Comparison of ENCODE assay signal across 16 mouse cellular contexts in genomic region chrX:48637032-48637431, GRCm38 (mm10). TPM values are rescaled to one million over a fixed set of nuclear protein-coding genes. Genes with fewer than 3 reads are reported as not detected.
A peak's percentile ranks its signal among the peaks of the same experiment; 100 is the strongest.
DNase-seq lines count a peak whose midpoint lies in the region; ATAC-seq and TF ChIP-seq lines count a peak whose summit lies in the region.
"Had no signal": no experiment of that assay in that cellular context is flagged by ENCODE, and none has a peak within 500 bp of the region (broad histone marks: within the 10 kb centered on the region; RNA-seq: fewer than 3 reads in every experiment).

No protein-coding gene starts in this region.

- no peak for ATAC-seq in megakaryocyte progenitor cell, adult 5-6 weeks (replicated peaks; ENCODE audit: poor library complexity)
- no peak for ATAC-seq in hindbrain, embryonic 12.5 days (ENCODE audit: low FRiP score)

- H3K4me3 ChIP-seq in hindbrain, embryonic 12.5 days, result no peak overlapping the region
- H3K4me3 ChIP-seq: embryonic facial prominence, embryonic 13.5 days; kidney, embryonic 15.5 days; lung, embryonic 15.5 days; myocyte had no signal

- peak; percentile 7; the same call in 1 of the 2 replicates for TF ChIP-seq CTCF in brain, embryonic 14.5 days (IDR thresholded peaks at IDR 0.05; ENCODE audit: borderline replicate concordance, extremely low read depth, insufficient read depth, insufficient read length)

- no peak for TF ChIP-seq POLR2A in brain, embryonic 14.5 days (IDR thresholded peaks at IDR 0.05; ENCODE audit: borderline replicate concordance, extremely low read depth, insufficient read depth, insufficient read length, poor library complexity, severe bottlenecking)

- WGBS in hindbrain, embryonic 12.5 days, result 48% methylated on average over 2 of the region's 2 CpGs

- peaks cover 5% of the 10 kb centered on the region; the same call in 1 of the 2 replicates for H3K36me3 ChIP-seq in hindbrain, embryonic 12.5 days
- H3K36me3 ChIP-seq: lung, embryonic 15.5 days had no signal

- no peaks in the 10 kb centered on the region for H3K27me3 ChIP-seq in hindbrain, embryonic 12.5 days
- H3K27me3 ChIP-seq: embryonic facial prominence, embryonic 13.5 days; kidney, embryonic 15.5 days; lung, embryonic 15.5 days had no signal

- no peak overlapping the region for H3K9ac ChIP-seq in hindbrain, embryonic 12.5 days
- H3K9ac ChIP-seq: embryonic facial prominence, embryonic 13.5 days; kidney, embryonic 15.5 days; lung, embryonic 15.5 days had no signal

- no peak overlapping the region for H3K4me2 ChIP-seq in hindbrain, embryonic 12.5 days (replicated peaks)
- H3K4me2 ChIP-seq: embryonic facial prominence, embryonic 13.5 days; kidney, embryonic 15.5 days; lung, embryonic 15.5 days had no signal

- no peaks in the 10 kb centered on the region for H3K4me1 ChIP-seq in hindbrain, embryonic 12.5 days
- H3K4me1 ChIP-seq: embryonic facial prominence, embryonic 13.5 days; kidney, embryonic 15.5 days; lung, embryonic 15.5 days had no signal

- H3K27ac ChIP-seq in hindbrain, embryonic 12.5 days, result no peak overlapping the region
- H3K27ac ChIP-seq: embryonic facial prominence, embryonic 13.5 days; kidney, embryonic 15.5 days; lung, embryonic 15.5 days had no signal

- H3K9me3 ChIP-seq in hindbrain, embryonic 12.5 days (replicated peaks), result no peaks in the 10 kb centered on the region
- H3K9me3 ChIP-seq: embryonic facial prominence, embryonic 13.5 days; kidney, embryonic 15.5 days; lung, embryonic 15.5 days had no signal

- peak; percentile 5 for DNase-seq in kidney, postnatal 10 days
- DNase-seq in kidney, postnatal 25 days, result no peak
- peak; percentile 33 for DNase-seq in 3T3-L1 (ENCODE audit: low read depth, low spot score)
- DNase-seq in CD4-positive, CD25-positive, alpha-beta regulatory T cell, adult 2 months (ENCODE audit: low read depth, low spot score), result peak; percentile 47
- peak; percentile 0 for DNase-seq in brain, embryonic 14.5 days (ENCODE audit: low read depth)
- DNase-seq in urinary bladder, postnatal 36 days (ENCODE audit: low spot score in 2 of 2), result no peak
- DNase-seq: cerebellum, adult 9-10 months; heart, postnatal 4 days had no signal

RNA-seq across cellular contexts. Expression of gene Slc25a14, which starts 13.8 kb away (rescaled TPM):
- 25.5 and 30.1 TPM in 2 replicates for polyA plus RNA-seq in brain, embryonic 14.5 days (2012; rRNA removed)
- total RNA-seq in megakaryocyte progenitor cell, adult 5-6 weeks (2015), result 5.0 and 5.8 TPM in 2 replicates
- 6.4 and 8.3 TPM in 2 replicates for total RNA-seq in megakaryocyte progenitor cell, adult 5-6 weeks (2017)
- 26.9 and 32.3 TPM in 2 replicates for polyA plus RNA-seq in hindbrain, embryonic 12.5 days (2016; fragmentation: Nextera tagmentation; extraction: Ambion mirVana)

RNA-seq across cellular contexts. Expression of gene Gpr119, which starts 37.2 kb away (rescaled TPM):
- 0.03 TPM in 1 of 2 replicates, not detected in the other for polyA plus RNA-seq in brain, embryonic 14.5 days (2012; rRNA removed)
- total RNA-seq in megakaryocyte progenitor cell, adult 5-6 weeks (2015), result not detected in 2 replicates
- total RNA-seq in megakaryocyte progenitor cell, adult 5-6 weeks (2017), result not detected in 2 replicates
- not detected in 2 replicates for polyA plus RNA-seq in hindbrain, embryonic 12.5 days (2016; fragmentation: Nextera tagmentation; extraction: Ambion mirVana)
- total RNA-seq: heart, adult 8-10 months; heart, postnatal 4 days; left cerebral cortex, postnatal 10 days had no signal
- polyA plus RNA-seq: embryonic facial prominence, embryonic 13.5 days; kidney, embryonic 15.5 days; lung, embryonic 15.5 days; myocyte had no signal

RNA-seq across cellular contexts. Expression of gene Zfp280c, which starts 42.7 kb away (rescaled TPM):
- 36.0 and 45.5 TPM in 2 replicates for polyA plus RNA-seq in brain, embryonic 14.5 days (2012; rRNA removed)
- 57.9 and 69.2 TPM in 2 replicates for total RNA-seq in megakaryocyte progenitor cell, adult 5-6 weeks (2015)
- 22.4 and 30.0 TPM in 2 replicates for total RNA-seq in megakaryocyte progenitor cell, adult 5-6 weeks (2017)
- 16.5 and 16.6 TPM in 2 replicates for polyA plus RNA-seq in hindbrain, embryonic 12.5 days (2016; fragmentation: Nextera tagmentation; extraction: Ambion mirVana)

RNA-seq across cellular contexts. Expression of gene Rbmx2, which starts 57.8 kb away (rescaled TPM):
- 11.6 and 11.8 TPM in 2 replicates for polyA plus RNA-seq in brain, embryonic 14.5 days (2012; rRNA removed)
- 17.0 and 20.5 TPM in 2 replicates for total RNA-seq in megakaryocyte progenitor cell, adult 5-6 weeks (2015)
- total RNA-seq in megakaryocyte progenitor cell, adult 5-6 weeks (2017), result 16.4 and 16.9 TPM in 2 replicates
- polyA plus RNA-seq in hindbrain, embryonic 12.5 days (2016; fragmentation: Nextera tagmentation; extraction: Ambion mirVana), result 21.1 and 22.1 TPM in 2 replicates

Comparison
In these comparisons a context has a peak if more than half of its experiments do, and no peak if none do; other contexts are left out.
1. DNase-seq: peak in kidney, postnatal 10 days (single experiment), 3T3-L1 (single experiment), CD4-positive, CD25-positive, alpha-beta regulatory T cell, adult 2 months (single experiment) and brain, embryonic 14.5 days (single experiment); none in kidney, postnatal 25 days (0 of 2) and urinary bladder, postnatal 36 days (0 of 2).